Mouse (Mus musculus) liver, embryonic 14.5 days (tissue): Measurements from ENCODE around the gene Lsm2. TPM values are rescaled to one million over a fixed set of nuclear protein-coding genes. Genes with fewer than 3 reads are reported as not detected.
A peak's percentile ranks its signal among the peaks of the same experiment; 100 is the strongest.

Experiments
- ATAC-seq: fragments of 200-750 bp; cut with Nextera tagmentation; 2 replicates; pipeline ENCODE4 v1.8.0; 2017; ENCODE audit warnings: moderate number of reproducible peaks, mild to moderate bottlenecking, moderate library complexity; ENCODE audit not compliant: insufficient read depth
- DNase-seq, 3 experiments: peaks; one replicate each; pipeline ENCODE4 v3.0.0-alpha.2; 2012 to 2013; ENCODE audit warnings: low read depth in 3 of 3, low spot score in 3 of 3
- H3K27ac ChIP-seq: fragments of 300-500 bp; sonication (generic); 2 replicates; pipeline ENCODE4 v1.5.1; 2014; ENCODE audit warnings: moderate library complexity, mild to moderate bottlenecking, control low read depth, inconsistent platforms
- H3K27me3 ChIP-seq: fragments of 300-500 bp; sonication (generic); 2 replicates; pipeline ENCODE4 v1.6.1; 2014; ENCODE audit warnings: mild to moderate bottlenecking, low read length, moderate library complexity; ENCODE audit not compliant: control insufficient read depth, insufficient read depth
- H3K36me3 ChIP-seq: fragments of 300-500 bp; sonication (generic); replicated peaks from 2 replicates; pipeline ENCODE4 v1.6.1; 2014; ENCODE audit warnings: low read depth; ENCODE audit not compliant: control insufficient read depth, insufficient read depth
- H3K4me1 ChIP-seq, 2 experiments: fragments of 200-500 bp in 1 of 2; fragments of 300-500 bp in 1 of 2; sonication (generic) in 1 of 2; replicated peaks; 2 replicates each; pipeline ENCODE4 v1.6.1; 2012 to 2014; ENCODE audit warnings: antibody characterized with exemption in 1 of 2, inconsistent platforms in 1 of 2, low read length in 1 of 2; ENCODE audit not compliant: control insufficient read depth in 2 of 2, insufficient read depth in 2 of 2
- H3K4me2 ChIP-seq: fragments of 300-500 bp; sonication (generic); 2 replicates; pipeline ENCODE4 v1.6.1; 2014; ENCODE audit warnings: low read depth, mild to moderate bottlenecking, control low read depth, moderate library complexity
- H3K4me3 ChIP-seq, 2 experiments: fragments of 200-500 bp in 1 of 2; fragments of 300-500 bp in 1 of 2; sonication (generic) in 1 of 2; 2 replicates each; pipeline ENCODE4 v1.5.1; 2012 to 2014; ENCODE audit warnings: low read depth in 2 of 2, low read length in 2 of 2, mild to moderate bottlenecking in 2 of 2, control low read depth in 1 of 2, inconsistent platforms in 1 of 2, moderate library complexity in 1 of 2; ENCODE audit not compliant: insufficient read depth in 1 of 2
- H3K9ac ChIP-seq: fragments of 300-500 bp; sonication (generic); replicated peaks from 2 replicates; pipeline ENCODE4 v1.6.1; 2014; ENCODE audit warnings: mild to moderate bottlenecking, control low read depth, moderate library complexity
- H3K9me3 ChIP-seq: fragments of 300-500 bp; sonication (generic); 2 replicates; pipeline ENCODE4 v1.6.1; 2016; ENCODE audit warnings: low read length, mixed read lengths; ENCODE audit not compliant: control insufficient read depth
- CTCF ChIP-seq: IDR thresholded peaks from 2 replicates; pipeline ENCODE4 v1.5.1; 2016; ENCODE audit warnings: antibody characterized with exemption, low read depth, control low read depth
- EP300 ChIP-seq: IDR thresholded peaks from 2 replicates; pipeline ENCODE4 v1.6.1; 2016; ENCODE audit warnings: antibody characterized with exemption, low read depth
- WGBS: fragments of 180-500 bp; shearing (Covaris S2); extraction: QIAGEN DNeasy Blood & Tissue Kit; methylation state at CpG from one replicate; pipeline ENCODE4 v1.1.7; 2014; ENCODE audit not compliant: insufficient replicate concordance; 5-methylcytosine and 5-hydroxymethylcytosine counted together
- polyA plus RNA-seq, 2 experiments: library from polyadenylated mRNA; depleted of rRNA in 1 of 2; stranded (reverse) in 1 of 2; unstranded in 1 of 2; fragments of >200 nt; fragmentation: Nextera tagmentation in 1 of 2; extraction: Ambion mirVana in 1 of 2; gene quantifications; 2 replicates each; pipeline versions ENCODE4 v1.2.1 to v1.2.3; 2012 to 2014

The Lsm2 gene
- polyA plus RNA-seq, 2 experiments = 121 to 122 TPM

GRCm38 (mm10) chr17:35000717-35001451 lies 19.2 kb downstream of the Lsm2 start, which contains the start of gene Vars:
Gene Vars, plus strand, starts transcription at chr17:35000987.
- WGBS = under 1% methylated on average over 77 of the region's 83 CpGs
- TF ChIP-seq CTCF (no peak), EP300 (peak; percentile 37)
- peak within 1 kb of the TSS; percentile 93 for H3K9ac ChIP-seq

GRCm38 (mm10) chr17:35001452-35002152 lies 19.9 kb downstream of the Lsm2 start:
- under 1% methylated on average over 35 of the region's 35 CpGs for WGBS
- peak overlapping the region; percentile 81 for H3K9ac ChIP-seq
- no peaks in the 10 kb centered on the region for H3K27me3 ChIP-seq
- no peak for DNase-seq
- H3K36me3 ChIP-seq = peaks cover 46% of the 10 kb centered on the region
- H3K4me1 ChIP-seq = peaks cover 32 to 45% of the 10 kb centered on the region in 2 experiments
- H3K4me2 ChIP-seq = peak overlapping the region; percentile 88
- H3K4me3 ChIP-seq = peak overlapping the region; percentile 73 to 89
- no peaks in the 10 kb centered on the region for H3K9me3 ChIP-seq
- peak; percentile 7; the same call in 1 of the 2 replicates for ATAC-seq
- TF ChIP-seq CTCF = no peak
- no peak for TF ChIP-seq EP300
- H3K27ac ChIP-seq = peak overlapping the region; percentile 87

More at GRCm38 (mm10) chr17:35000717-35001451, 19.2 kb downstream of the Lsm2 start, which contains the start of gene Vars:
- no peaks in the 10 kb centered on the region for H3K9me3 ChIP-seq
- peak within 1 kb of the TSS; percentile 88 for H3K4me2 ChIP-seq
- ATAC-seq (peak; percentile 87), DNase-seq (peak; percentile 73 to 81 (median 77))
- peak within 1 kb of the TSS; percentile 89 to 95 for H3K4me3 ChIP-seq
- H3K27me3 ChIP-seq = no peaks in the 10 kb centered on the region
- H3K36me3 ChIP-seq = peaks cover 44% of the 10 kb centered on the region
- H3K4me1 ChIP-seq = peaks cover 35 to 47% of the 10 kb centered on the region in 2 experiments
- peak within 1 kb of the TSS; percentile 93 for H3K27ac ChIP-seq

GRCm38 (mm10) chr17:35002153-35002865 lies 20.6 kb downstream of the Lsm2 start:
- DNase-seq (peak in 2 of 3 experiments; percentile 49 to 70), ATAC-seq (peak; percentile 16)
- Histone ChIP-seq H3K4me2 (peak overlapping the region; percentile 88), H3K27me3 (no peaks in the 10 kb centered on the region), H3K36me3 (peaks cover 45% of the 10 kb centered on the region), H3K9ac (peak overlapping the region; percentile 81), H3K9me3 (no peaks in the 10 kb centered on the region), H3K4me3 (peak overlapping the region; percentile 73 to 89), H3K4me1 (peaks cover 29 to 40% of the 10 kb centered on the region in 2 experiments), H3K27ac (peak overlapping the region; percentile 87)
- TF ChIP-seq CTCF (peak; percentile 23; the same call in 1 of the 2 replicates), EP300 (no peak; the same call in 1 of the 2 replicates)
- WGBS = 3% methylated on average over 12 of the region's 12 CpGs

- Histone ChIP-seq H3K9me3 (no peaks in the 10 kb centered on the region), H3K4me1 (peaks cover 22 to 32% of the 10 kb centered on the region in 2 experiments), H3K27me3 (no peaks in the 10 kb centered on the region), H3K36me3 (peaks cover 43% of the 10 kb centered on the region), H3K4me3 (peak overlapping the region; percentile 73 to 89), H3K4me2 (peak overlapping the region; percentile 88), H3K27ac (peak overlapping the region; percentile 87), H3K9ac (peak overlapping the region; percentile 81)
- ATAC-seq = no peak
- no peak for TF ChIP-seq CTCF
- no peak for TF ChIP-seq EP300
- DNase-seq = no peak
- WGBS = 33% methylated on average over 9 of the region's 9 CpGs
These were observed 21.6 kb downstream of the Lsm2 start for GRCm38 (mm10) chr17:35003022-35003838.
